Mouse (Mus musculus) kidney, embryonic 16.5 days (tissue): ENCODE results near the gene Plekha4. TPM values are rescaled to one million over a fixed set of nuclear protein-coding genes. Genes with fewer than 3 reads are reported as not detected.
"Not testable (repeated sequence)": the region's sequence is repeated elsewhere in the genome, so short reads cannot be mapped to it uniquely, and the experiment has no call there.

Experiments used
- ATAC-seq: fragments of 200-750 bp; cut with Nextera tagmentation; 2 replicates; pipeline ENCODE4 v1.8.0; 2017; ENCODE audit warnings: moderate TSS enrichment; ENCODE audit not compliant: low FRiP score, low TSS enrichment
- H3K27ac ChIP-seq: fragments of 300-500 bp; sonication (generic); 2 replicates; pipeline ENCODE4 v1.5.1; 2014; ENCODE audit warnings: low read length
- H3K27me3 ChIP-seq: fragments of 300-500 bp; sonication (generic); 2 replicates; pipeline ENCODE4 v1.6.1; 2014; ENCODE audit warnings: low read length, control low read depth, mixed read lengths; ENCODE audit not compliant: insufficient read depth
- H3K36me3 ChIP-seq: fragments of 300-500 bp; sonication (generic); 2 replicates; pipeline ENCODE4 v1.6.1; 2014; ENCODE audit warnings: low read length, control low read depth, mixed read lengths; ENCODE audit not compliant: insufficient read depth
- H3K4me1 ChIP-seq: fragments of 300-500 bp; sonication (generic); 2 replicates; pipeline ENCODE4 v1.6.1; 2014; ENCODE audit warnings: low read length, control low read depth, mixed read lengths; ENCODE audit not compliant: insufficient read depth
- H3K4me2 ChIP-seq: fragments of 300-500 bp; sonication (generic); replicated peaks from 2 replicates; pipeline ENCODE4 v1.6.1; 2014; ENCODE audit warnings: low read depth, low read length
- H3K4me3 ChIP-seq: fragments of 300-500 bp; sonication (generic); 2 replicates; pipeline ENCODE4 v1.5.1; 2014; ENCODE audit warnings: mild to moderate bottlenecking, low read length
- H3K9ac ChIP-seq: fragments of 300-500 bp; sonication (generic); replicated peaks from 2 replicates; pipeline ENCODE4 v1.6.1; 2014; ENCODE audit warnings: low read length
- H3K9me3 ChIP-seq: fragments of 300-500 bp; sonication (generic); 2 replicates; pipeline ENCODE4 v1.6.1; 2016; ENCODE audit warnings: low read length, control low read depth
- WGBS: fragments of 180-500 bp; shearing (Covaris S2); extraction: QIAGEN DNeasy Blood & Tissue Kit; methylation state at CpG from one replicate; pipeline ENCODE4 v1.1.7; 2014; 5-methylcytosine and 5-hydroxymethylcytosine counted together
- polyA plus RNA-seq: library from polyadenylated mRNA; unstranded; fragments of >200 nt; fragmentation: Nextera tagmentation; extraction: Ambion mirVana; gene quantifications from 2 replicates; pipeline ENCODE4 v1.2.1, GENCODE M21; 2015

The Plekha4 gene
- polyA plus RNA-seq, 1 experiment from 2014 or later = 4.4 TPM

- H3K27ac ChIP-seq = no peak overlapping the region
- H3K4me1 ChIP-seq = peaks cover 25% of the 10 kb centered on the region
- 87% methylated on average over 6 of the region's 6 CpGs for WGBS
- no peak for ATAC-seq
- H3K9ac ChIP-seq = no peak overlapping the region
- no peak overlapping the region for H3K4me3 ChIP-seq
- H3K9me3 ChIP-seq = no peaks in the 10 kb centered on the region
- no peaks in the 10 kb centered on the region for H3K27me3 ChIP-seq
- peaks cover 31% of the 10 kb centered on the region for H3K36me3 ChIP-seq
- no peak overlapping the region for H3K4me2 ChIP-seq
Measured at GRCm38 (mm10) chr7:45507583-45507982, 18.5 kb upstream of the Plekha4 start.

- H3K4me1 ChIP-seq = peaks cover 25% of the 10 kb centered on the region
- peak overlapping the region; percentile 99 for H3K4me2 ChIP-seq
- ATAC-seq = no peak
- no peaks in the 10 kb centered on the region for H3K27me3 ChIP-seq
- WGBS = 51% methylated on average over 6 of the region's 6 CpGs
- peak overlapping the region; percentile 88 for H3K4me3 ChIP-seq
- H3K36me3 ChIP-seq = peaks cover 29% of the 10 kb centered on the region
- H3K9ac ChIP-seq = peak overlapping the region; percentile 91
- no peak overlapping the region for H3K27ac ChIP-seq
- no peaks in the 10 kb centered on the region for H3K9me3 ChIP-seq
Measured at GRCm38 (mm10) chr7:45508561-45508960, 17.6 kb upstream of the Plekha4 start.

GRCm38 (mm10) chr7:45509181-45509882, 16.8 kb upstream of the Plekha4 start:
- Histone ChIP-seq H3K4me2 (peak overlapping the region; percentile 99), H3K9me3 (no peaks in the 10 kb centered on the region), H3K36me3 (peaks cover 25% of the 10 kb centered on the region), H3K27me3 (no peaks in the 10 kb centered on the region), H3K4me3 (peak overlapping the region; percentile 88), H3K9ac (peak overlapping the region; percentile 91), H3K4me1 (peaks cover 25% of the 10 kb centered on the region), H3K27ac (peak overlapping the region; percentile 99)
- WGBS = 22% methylated on average over 18 of the region's 19 CpGs
- peak; percentile 32 for ATAC-seq

GRCm38 (mm10) chr7:45509912-45510787, 16.0 kb upstream of the Plekha4 start, which contains the start of gene Nucb1:
TSS of gene Nucb1 (minus strand) at chr7:45510406.
- Histone ChIP-seq H3K27ac (peak within 1 kb of the TSS; percentile 99), H3K4me1 (peaks cover 26% of the 10 kb centered on the region), H3K4me3 (peak within 1 kb of the TSS; percentile 88), H3K36me3 (peaks cover 18% of the 10 kb centered on the region), H3K9ac (peak within 1 kb of the TSS; percentile 91), H3K4me2 (peak within 1 kb of the TSS; percentile 99), H3K27me3 (no peaks in the 10 kb centered on the region), H3K9me3 (no peaks in the 10 kb centered on the region)
- peak; percentile 89 for ATAC-seq
- under 1% methylated on average over 44 of the region's 44 CpGs for WGBS

- 82% methylated on average over 7 of the region's 7 CpGs for WGBS
- ATAC-seq = no peak
- H3K27ac ChIP-seq = no peak overlapping the region
- no peak overlapping the region for H3K4me2 ChIP-seq
- H3K4me1 ChIP-seq = peaks cover 10% of the 10 kb centered on the region
- no peaks in the 10 kb centered on the region for H3K9me3 ChIP-seq
- no peaks in the 10 kb centered on the region for H3K36me3 ChIP-seq
- H3K27me3 ChIP-seq = no peaks in the 10 kb centered on the region
- no peak overlapping the region for H3K4me3 ChIP-seq
- no peak overlapping the region for H3K9ac ChIP-seq
Measured at GRCm38 (mm10) chr7:45514411-45514810, 11.7 kb upstream of the Plekha4 start.

- Histone ChIP-seq H3K9ac (no peak overlapping the region; the same call in 1 of the 2 replicates), H3K27me3 (no peaks in the 10 kb centered on the region), H3K36me3 (no peaks in the 10 kb centered on the region), H3K4me3 (peak overlapping the region; percentile 6; the same call in 1 of the 2 replicates), H3K4me1 (peaks cover 6% of the 10 kb centered on the region; the same call in 1 of the 2 replicates), H3K4me2 (peak overlapping the region; percentile 36; the same call in 1 of the 2 replicates), H3K27ac (no peak overlapping the region), H3K9me3 (no peaks in the 10 kb centered on the region)
- 20% methylated on average over 16 of the region's 16 CpGs for WGBS
- ATAC-seq = peak; percentile 37; the same call in 1 of the 2 replicates
Measured at GRCm38 (mm10) chr7:45515436-45515835, 10.7 kb upstream of the Plekha4 start.

- not testable (repeated sequence) for H3K9me3 ChIP-seq, H3K27ac ChIP-seq, H3K4me2 ChIP-seq, H3K27me3 ChIP-seq, H3K9ac ChIP-seq, ATAC-seq, H3K36me3 ChIP-seq, H3K4me3 ChIP-seq
- WGBS = 67% methylated on average over 5 of the region's 5 CpGs
- H3K4me1 ChIP-seq = peaks cover 12% of the 10 kb centered on the region
Measured at GRCm38 (mm10) chr7:45516846-45517245, 9.3 kb upstream of the Plekha4 start.

- no peak overlapping the region for H3K4me2 ChIP-seq
- peaks cover 21% of the 10 kb centered on the region for H3K4me1 ChIP-seq
- no peak overlapping the region for H3K27ac ChIP-seq
- no peaks in the 10 kb centered on the region for H3K27me3 ChIP-seq
- no peak overlapping the region for H3K9ac ChIP-seq
- H3K4me3 ChIP-seq = no peak overlapping the region
- no peaks in the 10 kb centered on the region for H3K36me3 ChIP-seq
- WGBS = 92% methylated on average over 16 of the region's 16 CpGs
- H3K9me3 ChIP-seq = no peaks in the 10 kb centered on the region
- ATAC-seq = no peak
Measured at GRCm38 (mm10) chr7:45518618-45519017, 7.5 kb upstream of the Plekha4 start.

GRCm38 (mm10) chr7:45519345-45520120, 6.6 kb upstream of the Plekha4 start:
- Histone ChIP-seq H3K27me3 (no peaks in the 10 kb centered on the region), H3K9ac (no peak overlapping the region), H3K4me1 (peaks cover 26% of the 10 kb centered on the region), H3K27ac (no peak overlapping the region), H3K4me2 (no peak overlapping the region), H3K36me3 (no peaks in the 10 kb centered on the region), H3K9me3 (no peaks in the 10 kb centered on the region), H3K4me3 (no peak overlapping the region)
- no peak for ATAC-seq
- 67% methylated on average over 8 of the region's 8 CpGs for WGBS
